Mouse (Mus musculus) common myeloid progenitor, adult 5-6 weeks (primary cell): ENCODE measurements around the gene Banp. TPM values are rescaled to one million over a fixed set of nuclear protein-coding genes. Genes with fewer than 3 reads are reported as not detected.

ENCODE experiments used
- ATAC-seq: replicated peaks from 2 replicates; pipeline ENCODE4 v1.8.0; 2016; ENCODE audit warnings: low read depth, mild to moderate bottlenecking, moderate TSS enrichment, inconsistent platforms; ENCODE audit not compliant: poor library complexity, severe bottlenecking
- total RNA-seq: library from RNA; stranded (forward); fragments of 200-1000, 187-1606 nt; gene quantifications from 2 replicates; pipeline ENCODE4 v1.2.3, GENCODE M21; 2017

Banp gene
- total RNA-seq, 1 experiment from 2014 or later, result 13.4 TPM

DNA sequence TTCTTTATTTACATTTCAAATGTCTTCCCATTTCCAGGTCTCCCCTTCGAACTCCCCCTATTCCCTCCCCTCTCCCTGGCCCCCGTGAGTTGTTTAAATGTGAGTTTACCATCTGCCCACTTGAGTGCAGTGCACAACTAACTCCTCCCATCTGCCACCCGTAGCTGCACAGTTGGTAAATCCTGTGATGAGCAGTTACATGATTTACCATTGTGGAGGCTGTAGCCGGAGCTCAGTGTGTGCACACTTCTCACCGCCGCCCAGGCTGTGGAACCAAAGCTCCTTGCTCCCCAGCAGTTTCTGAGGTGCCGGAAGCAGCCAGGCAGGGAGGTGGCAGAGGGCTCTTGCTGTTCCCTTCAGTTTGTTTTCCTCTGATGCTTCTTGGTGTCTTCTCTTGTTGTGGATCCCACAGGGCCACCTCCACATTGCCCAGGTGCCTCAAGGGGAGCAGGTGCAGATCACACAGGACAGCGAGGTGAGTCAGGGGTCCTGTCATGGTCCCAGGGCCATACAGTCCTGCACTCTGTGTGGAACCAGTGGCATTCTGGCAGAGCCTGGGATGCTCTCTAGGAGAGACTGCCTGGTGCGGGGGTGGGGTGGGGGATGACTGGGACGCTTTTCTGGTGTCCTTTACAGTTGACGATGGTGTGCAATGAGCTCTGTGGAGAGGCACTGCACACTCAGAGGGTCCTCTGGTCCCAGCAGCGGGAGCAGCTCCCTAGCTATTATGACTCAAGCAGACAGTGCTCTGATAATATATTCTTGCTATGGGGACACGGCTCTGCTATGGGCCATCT, 57.3 kb downstream of the Banp start:
- ATAC-seq, result no peak

DNA sequence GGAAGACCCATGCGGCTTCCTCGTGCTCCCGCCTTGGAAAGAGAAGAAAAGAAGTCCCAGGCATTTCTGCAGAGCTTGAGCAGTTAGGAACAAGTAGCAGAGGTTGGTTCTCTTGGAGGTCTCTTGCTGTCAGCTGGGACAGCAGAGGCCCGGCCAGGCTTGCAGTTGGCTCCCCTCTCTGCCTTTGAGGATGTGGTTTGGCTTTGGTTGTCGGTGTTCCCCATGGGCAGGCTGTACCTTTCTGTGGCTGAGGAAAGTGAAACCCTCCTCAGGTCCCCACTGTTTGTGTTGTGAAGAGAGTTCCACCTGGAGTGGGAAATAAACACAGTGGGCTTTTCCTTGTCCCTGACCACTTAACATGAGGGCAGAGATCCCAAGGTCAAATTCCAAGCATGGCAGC, 58.8 kb downstream of the Banp start:
- peak; percentile 51 for ATAC-seq

- no peak for ATAC-seq
These were observed 61.1 kb downstream of the Banp start for GRCm38 (mm10) chr8:122010638-122011037.

DNA sequence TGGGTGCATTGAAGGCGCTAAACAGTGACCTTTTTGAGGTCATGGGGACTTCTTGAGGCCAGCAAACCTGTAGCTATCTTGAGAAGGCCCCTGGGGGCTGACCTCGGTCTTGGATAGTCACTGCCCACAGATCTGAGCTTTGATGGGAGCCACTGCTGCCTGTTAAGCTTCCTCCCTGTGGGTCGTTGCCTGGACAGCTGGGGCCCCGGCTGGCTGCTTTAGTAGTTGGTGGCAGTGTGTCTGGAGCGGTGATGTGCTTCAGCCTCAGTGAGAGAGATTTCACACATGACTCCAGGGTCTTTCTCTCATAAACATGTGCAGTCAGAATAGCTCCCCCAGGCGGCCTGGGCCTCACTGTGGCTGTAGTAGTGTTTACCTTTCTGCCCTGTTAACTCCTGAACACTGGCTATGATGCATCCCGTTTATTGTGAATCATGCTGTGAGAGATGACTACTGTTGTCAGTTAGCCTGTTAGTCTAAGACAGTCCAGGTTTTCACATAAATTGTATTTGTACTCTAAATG, 61.6 kb downstream of the Banp start:
- no peak for ATAC-seq

GRCm38 (mm10) chr8:122014606-122015005, 65.1 kb downstream of the Banp start:
- no peak for ATAC-seq

DNA sequence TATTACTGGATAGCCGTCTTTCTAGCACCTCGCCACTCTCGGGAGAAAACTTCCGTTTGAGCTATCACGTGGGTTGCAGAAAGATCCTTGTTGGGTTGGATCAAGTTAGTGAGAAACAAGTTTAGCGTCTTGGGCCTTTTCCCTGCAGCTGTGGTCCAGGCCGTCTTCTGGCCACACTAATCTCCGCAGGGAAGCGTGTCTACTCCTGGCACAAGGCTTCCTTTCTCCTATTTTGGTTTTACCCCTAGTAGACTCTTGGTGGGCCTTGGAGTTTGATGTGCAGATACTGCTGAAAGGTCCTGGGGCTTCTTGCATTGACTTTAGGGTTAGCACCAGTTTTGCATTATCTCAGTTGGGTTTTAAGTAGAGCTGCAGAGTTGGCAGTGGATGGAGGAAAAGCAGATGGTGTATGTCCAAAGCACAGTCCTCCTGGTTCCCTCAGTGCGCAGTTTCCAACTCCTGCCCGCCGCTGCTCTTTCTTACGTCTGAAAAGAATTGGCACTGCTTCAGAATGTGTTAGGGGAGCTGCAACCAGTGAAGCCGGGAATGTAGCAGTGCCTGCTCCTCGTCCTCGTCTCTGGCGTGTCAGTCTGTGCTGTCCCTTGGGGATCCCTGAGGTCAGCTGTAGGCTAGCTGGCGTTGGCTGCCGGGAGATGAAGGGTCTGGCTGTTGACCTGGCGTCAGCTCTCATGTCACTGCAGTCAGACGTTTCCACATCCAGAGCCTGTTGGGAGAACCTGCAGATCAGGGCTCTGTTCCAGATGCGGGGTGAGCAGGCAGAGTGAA, 68.7 kb downstream of the Banp start:
- ATAC-seq, result no peak

DNA sequence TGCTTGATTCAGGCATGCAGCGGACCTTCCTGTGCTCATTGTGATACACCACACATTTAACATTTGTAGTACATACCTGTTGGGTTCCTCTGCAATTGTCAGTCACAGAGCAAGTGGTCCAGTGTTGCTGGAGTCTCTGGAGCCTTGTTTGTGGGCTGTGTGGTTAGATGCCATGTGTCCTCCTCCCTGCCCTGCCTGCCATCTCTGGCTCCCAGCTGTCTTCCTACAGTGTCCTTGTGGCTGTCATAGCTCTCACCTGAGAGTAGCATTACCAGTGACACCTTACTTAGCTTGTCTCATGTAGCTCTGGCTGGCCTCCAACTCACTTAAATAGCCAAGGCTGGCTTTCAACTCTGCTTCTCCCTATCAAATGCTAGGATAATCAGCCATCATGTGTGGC, 69.6 kb downstream of the Banp start:
- ATAC-seq, result no peak

DNA sequence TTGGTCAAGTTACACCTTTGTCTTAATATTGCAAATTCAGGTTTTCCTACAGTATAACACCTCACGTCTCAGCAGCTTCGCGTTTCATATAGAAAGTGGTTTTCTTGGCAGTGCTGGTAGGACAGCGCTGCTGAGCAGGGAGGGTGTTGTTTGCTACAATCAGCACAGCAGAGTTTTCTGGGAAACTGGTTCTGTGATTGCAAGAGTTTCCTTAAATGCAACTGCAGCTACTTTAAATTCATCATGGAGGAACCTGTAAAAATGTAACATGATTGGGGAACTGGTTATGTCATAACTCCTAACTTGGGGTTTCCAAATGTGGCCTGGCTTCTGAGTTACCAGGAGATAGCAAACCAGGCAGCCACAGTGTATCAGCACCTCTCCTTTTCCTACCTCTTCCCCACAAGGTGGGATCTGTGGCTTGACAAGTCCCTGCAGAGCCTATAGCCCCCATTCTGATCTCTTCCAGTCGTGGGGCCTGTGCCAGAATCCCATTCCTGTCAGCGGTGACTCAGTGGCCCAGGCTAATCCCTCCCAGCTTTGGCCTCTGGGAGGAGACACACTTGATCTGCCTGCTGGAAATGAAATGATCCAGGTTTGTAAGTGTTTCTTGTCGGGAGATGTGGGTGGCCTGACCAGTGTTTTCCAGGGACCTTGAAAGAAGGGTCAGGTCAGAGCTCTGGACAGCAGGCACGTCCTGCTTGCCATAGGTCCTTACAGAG, 70.7 kb downstream of the Banp start:
- no peak for ATAC-seq

DNA sequence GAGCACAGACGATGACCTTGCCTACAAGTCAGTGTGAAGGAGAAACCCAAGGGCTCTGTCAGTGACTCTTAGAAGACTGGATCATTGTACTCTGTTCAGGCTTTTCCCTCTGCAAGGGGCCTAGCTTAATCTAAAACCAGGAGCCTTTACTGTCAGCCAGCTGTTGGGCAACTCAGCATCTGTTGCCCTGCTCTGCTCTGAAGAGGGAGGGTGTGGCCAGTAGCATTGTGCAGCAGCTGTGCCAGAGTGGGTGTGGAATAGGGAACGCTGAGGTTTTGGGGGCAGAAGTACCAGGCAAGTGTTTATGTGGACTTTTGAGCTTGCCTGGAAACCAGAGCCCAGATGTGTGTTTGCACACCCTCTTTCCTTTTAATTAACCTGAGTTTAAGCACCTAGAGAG, 72.2 kb downstream of the Banp start:
- peak; percentile 59 for ATAC-seq

DNA sequence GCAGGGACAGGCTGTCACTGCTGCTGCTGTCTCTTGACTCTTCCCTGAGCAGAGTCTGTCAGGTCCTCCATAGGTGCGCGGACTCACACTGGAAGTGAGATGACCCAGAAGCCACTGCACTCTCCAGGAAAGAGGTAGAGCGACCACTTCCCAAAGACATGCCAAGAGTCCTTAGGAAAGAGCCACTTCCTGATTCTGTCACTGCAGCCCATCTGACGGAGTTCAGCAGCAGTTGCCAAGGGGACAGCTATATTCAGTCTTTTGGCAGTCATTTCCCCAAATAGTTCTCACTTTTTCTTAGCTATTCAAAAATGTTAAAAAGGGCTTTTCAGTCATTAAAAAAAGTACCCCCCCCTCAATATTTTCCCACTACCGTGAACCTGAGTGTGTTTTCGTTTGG, 72.7 kb downstream of the Banp start:
- peak; percentile 68 for ATAC-seq

DNA sequence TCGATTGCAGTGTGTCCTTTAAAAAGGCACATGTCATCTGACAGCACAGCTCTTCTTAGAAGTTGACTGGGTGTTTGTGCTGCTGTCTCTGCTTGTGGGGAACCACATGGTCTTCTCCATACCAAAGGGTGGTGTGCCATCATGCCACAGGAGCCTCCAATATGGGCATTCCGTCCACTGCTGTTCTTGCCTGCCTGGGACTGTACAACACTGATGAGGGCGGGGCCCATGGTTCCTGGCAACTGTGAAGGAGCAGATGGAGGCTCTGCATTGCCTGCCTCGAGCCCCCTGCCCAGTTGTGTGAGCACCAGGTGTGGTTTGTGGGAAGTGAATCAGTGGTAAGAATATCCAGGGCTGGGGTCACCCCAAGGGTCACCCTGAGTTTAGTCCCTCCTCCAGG, 73.2 kb downstream of the Banp start:
- no peak for ATAC-seq

GRCm38 (mm10) chr8:122025546-122025945, 76.0 kb downstream of the Banp start:
- no peak for ATAC-seq

DNA sequence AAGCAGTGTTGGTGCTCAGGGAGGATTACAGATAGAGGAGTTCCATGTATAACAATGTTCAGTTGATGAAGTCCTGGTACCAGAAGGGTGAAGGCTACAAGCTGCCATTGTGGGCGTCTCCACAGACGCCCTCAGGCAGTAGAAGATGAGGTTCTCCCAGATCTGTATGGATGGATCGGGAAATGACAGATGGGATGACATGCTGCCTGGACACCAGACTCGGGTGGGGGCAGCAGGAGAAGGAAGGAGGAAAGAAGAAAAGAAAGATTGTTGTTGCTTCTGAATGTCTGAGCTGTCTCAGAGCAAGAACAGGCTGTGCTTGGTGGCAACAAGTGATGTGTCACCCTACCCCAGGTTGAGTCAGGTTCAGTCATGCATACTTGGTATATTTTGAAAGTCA, 78.6 kb downstream of the Banp start:
- no peak for ATAC-seq

DNA sequence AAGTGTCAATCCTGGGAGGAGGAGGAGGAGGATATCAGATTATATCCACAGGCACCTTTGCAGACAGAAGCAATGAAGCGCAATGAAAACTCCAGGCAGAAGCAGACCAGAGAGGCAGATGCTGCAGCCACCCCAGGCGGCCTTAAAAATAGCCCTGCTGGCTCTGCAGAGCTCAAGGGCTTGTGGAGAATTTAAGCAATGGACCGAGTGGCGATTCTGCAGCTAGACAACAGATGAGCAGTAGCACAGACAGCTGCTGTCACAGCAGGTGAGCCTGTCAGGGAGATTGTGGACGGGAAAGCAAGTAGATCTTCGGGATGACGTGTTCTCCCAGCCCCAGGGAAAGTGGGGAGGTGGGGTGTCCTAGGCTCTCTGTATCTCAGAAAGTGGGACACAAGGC, 81.4 kb downstream of the Banp start:
- ATAC-seq, result no peak

DNA sequence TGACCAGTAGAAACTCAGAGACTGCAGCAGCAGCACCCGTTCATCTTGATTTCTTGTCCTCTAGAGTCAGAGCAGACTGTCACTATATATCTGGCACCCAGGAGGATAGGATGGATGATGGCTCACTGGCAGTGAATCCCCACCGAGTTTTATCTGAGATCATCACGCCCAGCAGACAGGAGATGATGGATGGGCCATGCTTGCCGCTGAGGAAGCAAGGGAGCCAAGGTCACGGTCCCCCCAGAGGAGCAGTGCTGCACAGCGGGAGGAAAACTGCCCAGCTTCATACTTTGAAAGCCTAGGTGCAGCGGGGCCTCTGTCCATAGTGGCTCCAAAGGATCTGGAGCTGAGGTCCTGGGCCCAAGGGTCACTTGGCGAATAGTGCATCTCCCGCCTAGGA, 83.2 kb downstream of the Banp start:
- ATAC-seq, result no peak

DNA sequence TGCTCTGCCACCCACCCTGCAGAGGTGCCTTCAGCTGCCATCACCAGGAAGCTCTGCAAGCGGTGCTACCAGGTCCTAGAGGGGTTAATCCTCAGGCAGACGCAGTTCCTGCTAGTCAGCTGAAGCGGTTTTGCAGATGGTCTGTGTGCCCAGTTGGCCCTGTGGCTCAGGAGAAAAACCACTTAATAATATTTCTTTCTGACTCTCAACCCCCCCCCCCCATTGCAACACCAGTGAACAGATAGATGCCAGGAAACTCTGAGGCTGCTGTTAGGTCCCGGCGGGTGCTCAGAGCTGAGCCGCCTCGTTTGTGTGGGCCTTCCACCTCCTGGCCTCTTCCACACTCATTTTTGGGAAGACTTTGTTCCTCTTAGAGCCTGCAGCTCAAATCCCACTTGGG, 86.0 kb downstream of the Banp start:
- peak; percentile 75 for ATAC-seq

DNA sequence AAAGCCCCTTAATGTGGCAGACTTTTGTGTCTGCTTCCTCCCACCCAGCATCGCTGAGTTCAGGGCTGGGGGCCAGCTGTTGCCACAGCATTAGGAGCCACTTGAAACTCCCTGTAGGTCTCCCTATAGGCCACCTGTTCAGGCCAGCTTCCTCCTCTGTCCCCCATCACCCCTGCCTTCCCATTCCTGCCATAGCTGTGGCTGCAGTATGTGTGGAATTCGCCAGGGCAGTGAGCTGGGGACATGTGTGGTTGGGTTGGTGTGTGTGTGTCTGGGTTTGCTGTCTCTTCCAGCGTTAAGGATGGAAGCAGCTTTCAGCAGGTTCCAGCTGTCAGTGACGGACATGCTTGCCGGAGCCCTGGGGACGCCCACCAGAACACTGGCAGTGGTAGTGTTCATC, 86.8 kb downstream of the Banp start:
- no peak for ATAC-seq

- ATAC-seq, result no peak
These were observed 87.7 kb downstream of the Banp start for GRCm38 (mm10) chr8:122037279-122037678.

- no peak for ATAC-seq
These were observed 88.5 kb downstream of the Banp start for GRCm38 (mm10) chr8:122038076-122038475.

DNA sequence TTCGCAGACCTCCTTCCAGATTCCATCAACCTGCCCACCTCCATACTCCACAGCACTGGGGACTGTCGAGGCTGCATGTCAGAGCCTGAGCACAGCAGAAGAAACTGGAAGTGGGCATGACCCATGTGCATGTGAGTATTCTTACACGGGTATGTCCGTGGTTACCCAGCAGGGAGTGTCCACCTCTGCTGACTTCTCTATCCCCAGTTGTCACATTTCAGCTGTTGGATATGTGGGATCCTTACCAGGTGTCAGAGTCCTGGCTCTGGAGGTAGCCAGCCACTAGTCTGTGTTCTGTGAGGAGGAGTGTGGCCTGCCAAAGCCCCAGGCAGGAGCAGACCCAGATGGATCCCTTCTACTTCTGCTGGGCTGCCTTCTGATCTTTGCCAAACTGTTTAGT, 89.9 kb downstream of the Banp start:
- ATAC-seq, result no peak
